Mouse (Mus musculus) c-Kit-negative CD71-positive TER-119-positive erythroid progenitor cells, embryonic 14.5 days (primary cell): ENCODE data around the gene Gfod2.

Experiments used
- DNase-seq: peaks from one replicate; pipeline ENCODE4 v3.0.0-alpha.2; 2013; ENCODE audit warnings: low read depth, low spot score

The Gfod2 gene

GRCm38 (mm10) chr8:105758277-105759108 is at the start of gene Gfod2:
Gene Gfod2 (minus strand): TSS chr8:105758664.
- peak; percentile 82 for DNase-seq

GRCm38 (mm10) chr8:105807766-105808165 is 49.3 kb upstream of the Gfod2 start:
- no peak for DNase-seq

GRCm38 (mm10) chr8:105805964-105806363 is 47.5 kb upstream of the Gfod2 start:
- DNase-seq, result no peak

- no peak for DNase-seq
These were observed 46.9 kb upstream of the Gfod2 start for GRCm38 (mm10) chr8:105805346-105805745.

- no peak for DNase-seq
These were observed 46.3 kb upstream of the Gfod2 start for GRCm38 (mm10) chr8:105804797-105805196.

GRCm38 (mm10) chr8:105801153-105801904 is 42.9 kb upstream of the Gfod2 start:
- peak; percentile 86 for DNase-seq

- no peak for DNase-seq
These were observed 40.8 kb upstream of the Gfod2 start for GRCm38 (mm10) chr8:105799091-105799812.

GRCm38 (mm10) chr8:105798408-105798807 is 39.9 kb upstream of the Gfod2 start:
- DNase-seq, result no peak

GRCm38 (mm10) chr8:105795785-105796184 is 37.3 kb upstream of the Gfod2 start:
- no peak for DNase-seq

- no peak for DNase-seq
These were observed 35.6 kb upstream of the Gfod2 start for GRCm38 (mm10) chr8:105794009-105794598.

GRCm38 (mm10) chr8:105793331-105793730 is 34.9 kb upstream of the Gfod2 start:
- DNase-seq, result no peak

GRCm38 (mm10) chr8:105789626-105790025 is 31.2 kb upstream of the Gfod2 start:
- DNase-seq, result no peak

- DNase-seq, result no peak
These were observed 30.5 kb upstream of the Gfod2 start for GRCm38 (mm10) chr8:105788927-105789326.

GRCm38 (mm10) chr8:105788241-105788640 is 29.8 kb upstream of the Gfod2 start:
- peak; percentile 56 for DNase-seq

- no peak for DNase-seq
These were observed 21.8 kb upstream of the Gfod2 start for GRCm38 (mm10) chr8:105780298-105780697.

GRCm38 (mm10) chr8:105777833-105778232 is 19.4 kb upstream of the Gfod2 start:
- DNase-seq, result no peak

GRCm38 (mm10) chr8:105774498-105774897 is 16.0 kb upstream of the Gfod2 start:
- DNase-seq, result no peak

- DNase-seq, result no peak
These were observed 15.0 kb upstream of the Gfod2 start for GRCm38 (mm10) chr8:105773441-105773861.

- DNase-seq, result no peak
These were observed 13.1 kb upstream of the Gfod2 start for GRCm38 (mm10) chr8:105771398-105772175.

GRCm38 (mm10) chr8:105770609-105771008 is 12.1 kb upstream of the Gfod2 start:
- no peak for DNase-seq
